Mouse (Mus musculus): ENCODE measurements around the gene Pecr. TPM values are rescaled to one million over a fixed set of nuclear protein-coding genes. Genes with fewer than 3 reads are reported as not detected.
A peak's percentile ranks its signal among the peaks of the same experiment; 100 is the strongest.

Pecr gene
- total RNA-seq (2017): 3.0 and 17.4 TPM in 2 replicates

DNA sequence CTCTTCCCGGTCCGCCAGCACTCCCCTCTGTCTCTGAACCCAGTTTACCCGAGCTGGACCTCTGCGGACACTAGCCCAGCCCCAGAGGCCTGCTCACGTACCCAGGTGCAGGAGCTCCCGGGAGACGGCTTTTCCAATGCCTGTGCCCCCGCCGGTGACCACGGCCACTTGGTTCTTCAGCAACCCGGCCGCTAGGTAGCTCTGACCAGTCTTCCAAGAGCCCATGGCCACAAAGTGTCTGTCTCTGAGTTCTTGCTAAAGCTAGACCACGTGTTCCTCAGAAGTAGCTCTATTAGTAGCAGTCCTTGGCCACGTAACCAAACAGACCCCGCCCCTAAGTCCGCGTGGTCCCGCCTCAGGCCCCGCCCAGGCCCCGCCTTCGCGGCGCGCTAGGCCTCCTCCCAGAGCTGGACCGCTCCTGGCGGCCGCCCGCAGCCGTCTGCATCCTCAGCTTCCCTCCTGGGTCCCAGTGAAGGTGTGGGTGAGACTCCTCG, at the start of gene Pecr, which contains the start of gene Tmem169:
TSS of gene Pecr (minus strand) at position 323 of the 494 bp plus-strand sequence.
TSS of gene Tmem169 (plus strand) at position 378 of the 494 bp plus-strand sequence.
- ATAC-seq (replicated peaks; ENCODE audit: low read depth, poor library complexity, severe bottlenecking): peak; percentile 98

- no peak for ATAC-seq (replicated peaks; ENCODE audit: low read depth, poor library complexity, severe bottlenecking)
Observed at GRCm38 (mm10) chr1:72326162-72326821, 42.2 kb upstream of the Pecr start.

GRCm38 (mm10) chr1:72323248-72323647, 39.1 kb upstream of the Pecr start:
- ATAC-seq (replicated peaks; ENCODE audit: low read depth, poor library complexity, severe bottlenecking): no peak

- peak; percentile 45; the same call in 1 of the 2 replicates for ATAC-seq (replicated peaks; ENCODE audit: low read depth, poor library complexity, severe bottlenecking)
Observed at GRCm38 (mm10) chr1:72320759-72321158, 36.6 kb upstream of the Pecr start.

DNA sequence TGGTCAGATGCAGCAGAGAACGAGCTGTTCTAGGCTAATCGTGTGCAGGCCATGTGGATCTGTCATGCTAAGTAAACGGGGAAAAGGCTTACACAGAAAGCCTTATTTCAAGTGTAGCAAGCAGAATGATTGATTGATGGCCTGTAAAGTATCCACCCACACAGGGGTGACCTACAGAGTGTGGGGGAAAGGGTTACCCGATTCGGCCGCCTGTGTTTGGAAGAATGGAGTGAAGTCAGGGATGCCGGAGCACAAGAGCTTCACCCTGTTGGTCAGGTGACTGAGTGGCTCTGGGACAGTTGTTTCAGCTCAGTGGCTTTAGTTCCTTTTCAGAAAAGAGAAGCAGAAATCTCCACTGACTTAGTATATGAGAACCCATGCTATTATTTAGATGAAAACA, 32.8 kb upstream of the Pecr start:
- no peak for ATAC-seq (replicated peaks; ENCODE audit: low read depth, poor library complexity, severe bottlenecking)

- no peak for ATAC-seq (replicated peaks; ENCODE audit: low read depth, poor library complexity, severe bottlenecking)
Observed at GRCm38 (mm10) chr1:72316409-72316808, 32.3 kb upstream of the Pecr start.

DNA sequence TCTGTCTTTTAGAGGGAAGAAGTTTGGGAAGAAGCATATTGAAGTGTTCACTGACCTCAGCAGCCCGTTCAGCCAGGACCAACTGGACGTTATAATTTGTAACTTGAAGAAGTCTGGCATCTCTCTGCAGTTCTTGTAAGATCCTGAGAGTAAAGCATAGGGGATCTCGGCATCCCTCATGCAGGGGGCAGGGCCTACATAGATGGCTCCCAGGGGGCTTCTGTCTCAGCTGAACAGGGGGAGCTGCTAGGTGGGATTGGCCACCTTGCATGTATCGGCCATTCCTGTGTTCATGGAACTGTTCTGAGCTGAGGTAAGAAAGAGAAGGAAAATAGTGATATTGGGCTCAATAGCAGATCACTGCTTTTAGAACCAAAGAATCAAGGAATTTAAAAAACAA, 31.3 kb upstream of the Pecr start:
- no peak for ATAC-seq (replicated peaks; ENCODE audit: low read depth, poor library complexity, severe bottlenecking)

DNA sequence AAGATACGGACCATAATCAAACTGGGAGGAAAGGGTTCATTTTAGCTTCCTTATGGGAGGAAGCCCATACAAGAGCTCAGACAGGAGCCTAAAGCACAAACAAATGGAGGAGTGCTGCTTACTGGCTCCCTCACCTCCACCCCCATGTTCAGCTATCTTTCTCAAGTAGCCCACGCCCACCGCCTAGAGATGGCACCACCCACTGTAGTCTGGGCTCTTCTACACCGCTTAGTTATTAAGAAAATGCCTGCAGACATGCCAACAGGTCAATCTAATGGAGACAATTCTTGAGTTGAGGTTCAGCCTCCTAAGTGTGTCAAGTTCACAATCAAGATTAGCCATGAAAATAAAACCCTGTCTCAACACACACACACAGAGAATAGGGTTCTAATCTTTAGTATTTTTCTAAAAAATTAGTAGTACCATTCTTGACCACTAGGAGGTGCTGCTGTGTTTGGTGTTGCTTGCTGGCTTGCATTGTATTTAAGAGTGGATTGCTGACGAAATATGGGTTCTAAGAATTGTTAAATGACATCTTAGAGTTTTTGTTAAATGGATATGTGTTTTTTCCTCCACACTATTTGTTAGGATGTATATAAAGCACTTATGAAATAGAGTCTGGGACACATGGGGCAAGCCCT, 29.4 kb upstream of the Pecr start:
- ATAC-seq (replicated peaks; ENCODE audit: low read depth, poor library complexity, severe bottlenecking): peak; percentile 72

GRCm38 (mm10) chr1:72312701-72313398, 28.7 kb upstream of the Pecr start:
- ATAC-seq (replicated peaks; ENCODE audit: low read depth, poor library complexity, severe bottlenecking): no peak

- no peak for ATAC-seq (replicated peaks; ENCODE audit: low read depth, poor library complexity, severe bottlenecking)
Observed at GRCm38 (mm10) chr1:72309744-72310424, 25.8 kb upstream of the Pecr start.

DNA sequence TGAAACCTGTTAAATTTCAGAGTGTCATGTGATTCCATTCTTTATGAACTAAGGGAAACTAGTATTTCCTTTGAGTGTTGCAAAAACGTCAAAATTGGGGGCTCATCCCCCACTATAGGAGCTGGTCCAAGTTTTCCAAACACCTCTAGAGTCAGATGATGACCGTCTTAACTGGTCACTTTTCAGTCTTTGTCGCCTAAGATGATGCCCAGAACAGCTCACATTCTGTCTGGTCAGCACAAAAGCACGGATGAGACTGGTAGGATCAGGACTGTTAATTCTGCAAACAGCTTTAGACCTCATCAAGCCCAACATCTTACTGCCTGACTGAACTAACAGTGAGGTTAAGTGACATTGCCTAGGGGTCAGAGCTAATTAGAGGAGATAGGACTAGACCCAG, 24.8 kb upstream of the Pecr start:
- no peak for ATAC-seq (replicated peaks; ENCODE audit: low read depth, poor library complexity, severe bottlenecking)

DNA sequence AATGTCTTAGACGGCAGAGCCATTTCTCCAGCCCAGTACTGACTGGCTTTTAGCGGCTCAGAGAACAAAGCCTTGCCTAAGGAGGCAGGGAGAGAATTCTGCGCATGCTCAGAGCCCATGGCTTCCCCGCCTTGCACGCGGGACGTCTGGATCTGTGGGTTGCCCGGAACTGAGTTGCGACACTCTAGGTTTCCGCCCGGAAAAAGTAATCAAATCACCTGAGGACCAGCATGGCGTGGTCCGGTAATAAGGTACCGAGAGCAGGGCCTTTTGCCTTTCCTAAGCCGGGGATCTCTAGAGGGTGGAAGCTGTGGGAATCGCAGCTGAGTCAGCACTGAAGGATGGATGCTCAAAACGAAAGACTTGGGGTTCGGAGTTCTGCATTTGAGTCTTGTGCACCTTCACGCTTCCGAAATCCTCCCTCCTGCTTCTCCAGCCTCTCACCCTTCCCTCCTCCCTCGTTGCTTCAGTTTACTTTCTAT, 23.2 kb upstream of the Pecr start, which contains the start of gene Xrcc5:
TSS of gene Xrcc5 (plus strand) at position 105 of the 482 bp plus-strand sequence.
- ATAC-seq (replicated peaks; ENCODE audit: low read depth, poor library complexity, severe bottlenecking): peak; percentile 97

- peak; percentile 80 for ATAC-seq (replicated peaks; ENCODE audit: low read depth, poor library complexity, severe bottlenecking)
Observed at GRCm38 (mm10) chr1:72306679-72307181, 22.6 kb upstream of the Pecr start.

DNA sequence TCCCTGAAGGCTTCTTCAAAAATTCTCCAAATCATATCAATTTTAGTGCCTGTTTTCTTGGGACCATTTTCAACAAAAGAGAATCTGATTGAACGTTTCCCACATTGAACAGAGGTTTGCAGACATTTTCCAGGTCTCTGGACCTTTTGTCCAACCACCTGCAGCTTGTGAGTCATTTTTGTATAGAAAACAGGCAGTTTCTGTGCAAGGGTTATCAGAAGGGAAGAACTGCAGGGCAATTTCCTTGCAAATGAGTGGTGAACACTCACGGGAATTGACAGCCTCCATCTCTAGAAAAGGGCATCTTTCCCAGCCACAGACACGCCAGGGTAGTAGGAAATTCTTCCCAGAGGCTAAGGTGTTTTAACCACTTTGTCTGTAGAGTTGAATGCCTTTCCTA, 22.1 kb upstream of the Pecr start:
- no peak for ATAC-seq (replicated peaks; ENCODE audit: low read depth, poor library complexity, severe bottlenecking)

GRCm38 (mm10) chr1:72301845-72302244, 17.7 kb upstream of the Pecr start:
- ATAC-seq (replicated peaks; ENCODE audit: low read depth, poor library complexity, severe bottlenecking): 0 out of 2 replicates have a peak, but pooled peaks have one; percentile 50

DNA sequence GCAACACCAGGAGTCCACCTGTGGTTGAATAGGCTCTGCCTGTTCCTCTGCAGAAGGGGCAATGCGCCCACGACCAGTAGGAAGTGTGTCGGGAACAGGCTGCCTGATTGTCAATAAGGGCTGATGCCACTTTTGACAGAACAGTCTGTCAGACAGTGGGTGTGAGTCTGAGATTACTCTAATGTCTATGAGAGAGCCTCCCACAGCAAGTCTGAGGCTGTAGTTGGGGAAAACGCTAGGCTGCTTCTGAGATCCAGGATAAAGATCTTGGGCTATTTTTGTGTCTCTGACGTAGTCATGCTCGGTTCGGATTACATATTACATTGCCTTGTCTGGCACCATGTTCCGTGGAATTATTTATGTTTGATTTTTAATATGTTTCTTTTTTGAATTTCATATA, 11.6 kb upstream of the Pecr start:
- ATAC-seq (replicated peaks; ENCODE audit: low read depth, poor library complexity, severe bottlenecking): no peak

DNA sequence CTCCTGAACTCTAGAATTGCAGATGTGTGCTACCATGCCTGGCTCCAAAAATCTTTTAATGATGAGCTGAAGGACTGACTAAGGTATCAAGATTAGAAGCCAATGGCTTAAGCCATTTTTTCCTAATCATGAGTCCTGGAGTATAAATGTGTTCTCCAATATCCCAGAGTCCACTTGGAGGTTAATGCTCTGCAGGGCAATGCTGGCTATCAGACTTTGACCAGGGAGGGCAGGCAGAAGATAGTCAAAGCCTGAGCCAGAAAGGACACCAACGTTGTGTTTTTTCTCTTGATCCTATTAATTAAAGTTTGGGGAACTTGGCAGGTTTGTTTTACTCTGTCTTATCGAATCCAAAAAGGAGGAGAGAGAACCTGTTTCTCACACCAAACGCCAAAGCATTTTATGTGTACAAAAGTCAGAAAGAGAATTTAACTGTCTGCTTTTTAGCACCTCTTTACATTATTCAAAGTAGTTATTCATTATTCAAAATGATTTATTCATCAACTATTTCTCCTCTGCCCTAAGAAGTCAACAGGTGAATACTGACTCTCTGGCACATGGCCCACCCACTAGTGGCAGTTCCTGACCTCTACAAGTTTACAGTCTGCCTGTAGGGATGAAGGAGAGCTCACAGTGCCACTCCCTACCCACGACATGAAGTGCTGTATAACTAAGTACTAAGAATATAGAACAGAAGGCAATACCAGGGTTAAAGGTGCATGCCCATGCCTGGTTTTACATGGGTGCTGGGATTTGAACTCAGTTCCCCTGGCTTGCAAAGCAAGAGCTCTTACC, 10.0 kb upstream of the Pecr start:
- no peak for ATAC-seq (replicated peaks; ENCODE audit: low read depth, poor library complexity, severe bottlenecking)

DNA sequence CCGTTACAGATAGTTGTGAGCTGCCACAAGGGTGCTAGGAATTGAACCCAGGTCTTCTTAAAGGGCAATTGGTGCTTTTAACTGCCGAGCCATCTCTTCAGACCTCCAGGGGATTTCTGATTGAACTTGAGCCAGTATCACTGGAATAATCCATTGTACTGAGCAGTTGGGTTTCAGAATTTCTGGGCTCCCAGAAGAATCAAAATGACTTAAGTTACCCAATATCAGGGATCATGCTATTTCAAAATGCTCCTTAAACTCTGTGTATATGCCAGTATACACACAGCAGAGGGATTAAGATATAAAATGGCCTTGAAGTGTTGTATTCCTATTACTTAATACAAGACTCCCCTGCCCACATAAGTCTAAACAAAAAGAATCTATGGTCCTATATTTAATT, 7.8 kb upstream of the Pecr start:
- no peak for ATAC-seq (replicated peaks; ENCODE audit: low read depth, poor library complexity, severe bottlenecking)

DNA sequence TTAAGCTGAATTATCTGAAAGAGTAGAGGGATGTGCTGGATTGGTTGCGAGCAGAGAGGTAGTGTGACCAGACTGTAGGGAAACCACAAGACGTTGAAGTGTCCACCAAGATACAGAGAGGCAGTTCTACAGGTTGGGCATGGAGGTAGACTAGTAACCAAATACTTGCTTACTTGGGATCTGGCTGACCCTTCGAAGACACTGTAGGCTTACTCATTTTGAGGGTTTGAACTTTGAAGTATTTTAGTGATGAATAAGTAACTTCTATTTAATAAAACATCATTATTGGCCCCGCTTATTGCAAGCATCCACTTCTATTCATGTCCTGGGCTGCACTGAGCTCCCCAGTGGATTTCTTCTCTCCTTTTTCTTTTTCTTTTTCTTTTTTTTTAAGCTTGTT, 7.3 kb upstream of the Pecr start:
- no peak for ATAC-seq (replicated peaks; ENCODE audit: low read depth, poor library complexity, severe bottlenecking)

All from common myeloid progenitor, adult 5-6 weeks (primary cell).